Mouse (Mus musculus) lung, postnatal 0 days (tissue): ENCODE measurements at regions not wholly inside any gene's neighbourhood (a gene's known extent, or its start where the extent isn't known, plus 50 kb on each side); places are given as distances from the start of the nearest gene placed in this dataset.

Source experiments
- CTCF ChIP-seq: IDR thresholded peaks from 2 replicates; pipeline ENCODE4 v1.5.1; 2016; ENCODE audit warnings: antibody characterized with exemption, mild to moderate bottlenecking
- EP300 ChIP-seq: IDR thresholded peaks from 2 replicates; pipeline ENCODE4 v1.6.1; 2016; ENCODE audit warnings: antibody characterized with exemption, mild to moderate bottlenecking, control low read depth

- no peak for TF ChIP-seq CTCF
- TF ChIP-seq EP300, result no peak
Measured at GRCm38 (mm10) chr5:4500599-4500998, 257.2 kb downstream of the Fzd1 start.
